Mouse (Mus musculus) ES-Bruce4 (cell line): ENCODE data around the gene Bahd1.

ENCODE experiments used
- CTCF ChIP-seq: IDR thresholded peaks from one replicate; pipeline ENCODE4 v1.8.1; 2011; ENCODE audit warnings: low read depth, low read length
- POLR2A ChIP-seq: IDR thresholded peaks from one replicate; pipeline ENCODE4 v1.8.1; 2011; ENCODE audit warnings: low read length; ENCODE audit not compliant: insufficient read depth

DNA sequence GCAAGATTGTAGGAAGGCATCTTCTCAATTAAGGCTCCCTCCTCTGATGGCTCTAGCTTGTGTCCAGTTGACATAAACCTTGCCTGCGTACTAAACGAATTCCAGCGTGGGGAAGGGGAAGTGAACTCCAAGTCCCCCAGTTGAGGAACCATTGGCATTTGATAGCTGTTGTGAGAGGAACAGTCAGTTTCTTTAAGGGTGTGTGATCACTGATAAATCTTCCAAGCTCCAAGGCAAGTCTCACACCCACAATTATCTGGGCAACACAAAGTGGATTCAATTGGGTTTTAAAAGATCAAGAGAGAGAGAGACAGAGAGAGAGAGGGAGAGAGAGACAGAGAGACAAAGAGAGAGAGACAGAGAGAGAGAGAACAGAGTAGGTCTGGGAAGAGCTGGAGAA lies 49.5 kb downstream of the Bahd1 start:
- TF ChIP-seq CTCF (no peak), POLR2A (no peak)
